Mouse (Mus musculus) liver, embryonic 14.5 days (tissue): ENCODE measurements around the gene Pipox.

Experiments used
- CTCF ChIP-seq: IDR thresholded peaks from 2 replicates; pipeline ENCODE4 v1.5.1; 2016; ENCODE audit warnings: antibody characterized with exemption, low read depth, control low read depth
- EP300 ChIP-seq: IDR thresholded peaks from 2 replicates; pipeline ENCODE4 v1.6.1; 2016; ENCODE audit warnings: antibody characterized with exemption, low read depth

DNA sequence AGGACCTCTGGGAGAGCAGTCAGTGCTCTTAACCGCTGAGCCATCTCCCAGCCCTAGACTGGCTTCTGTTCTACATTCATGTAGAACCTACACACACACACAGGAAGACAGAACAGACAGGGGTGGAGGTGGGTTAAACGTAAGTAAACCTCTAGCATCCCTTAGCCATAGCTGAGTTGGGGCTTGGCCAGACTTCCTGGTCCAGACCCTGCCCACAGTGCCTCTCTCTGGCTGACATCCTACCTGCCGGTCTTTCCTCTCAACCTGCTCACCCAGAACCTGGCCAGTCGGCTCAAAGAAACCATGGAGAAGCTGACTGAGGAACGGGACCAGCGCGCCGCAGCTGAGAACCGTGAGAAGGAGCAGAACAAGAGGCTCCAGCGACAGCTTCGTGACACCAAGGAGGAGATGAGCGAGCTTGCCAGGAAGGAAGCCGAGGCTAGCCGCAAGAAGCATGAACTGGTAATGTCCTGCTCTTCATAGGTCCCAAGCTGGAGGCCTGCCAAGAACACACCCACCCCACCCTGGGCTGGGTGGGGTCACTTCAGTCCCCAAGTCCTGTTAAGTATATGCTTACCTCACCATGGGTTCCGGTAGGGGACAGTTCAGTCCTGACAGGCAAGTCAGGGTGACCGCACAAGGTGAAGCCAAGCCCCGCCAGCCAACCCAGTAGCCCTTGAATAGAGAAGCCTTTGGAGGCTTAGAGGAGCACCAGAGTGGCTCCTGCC, 40.8 kb downstream of the Pipox start:
- TF ChIP-seq CTCF (no peak), EP300 (no peak)
